Mouse (Mus musculus) limb, embryonic 13.5 days (tissue): ENCODE data around the gene Eml5. TPM values are rescaled to one million over a fixed set of nuclear protein-coding genes. Genes with fewer than 3 reads are reported as not detected.

Source experiments
- ATAC-seq: fragments of 200-750 bp; cut with Nextera tagmentation; 2 replicates; pipeline ENCODE4 v1.8.0; 2017; ENCODE audit warnings: low read depth, moderate number of reproducible peaks, moderate TSS enrichment; ENCODE audit not compliant: low FRiP score
- H3K27ac ChIP-seq: fragments of 300-500 bp; sonication (generic); 2 replicates; pipeline ENCODE4 v1.5.1; 2015; ENCODE audit warnings: inconsistent platforms, mild to moderate bottlenecking, moderate library complexity
- H3K27me3 ChIP-seq: fragments of 300-500 bp; sonication (generic); 2 replicates; pipeline ENCODE4 v1.6.1; 2015; ENCODE audit warnings: mild to moderate bottlenecking, inconsistent platforms
- H3K36me3 ChIP-seq: fragments of 300-500 bp; sonication (generic); 2 replicates; pipeline ENCODE4 v1.6.1; 2015; ENCODE audit warnings: inconsistent platforms, mild to moderate bottlenecking, moderate library complexity
- H3K4me1 ChIP-seq: fragments of 300-500 bp; sonication (generic); 2 replicates; pipeline ENCODE4 v1.6.1; 2015; ENCODE audit warnings: inconsistent platforms
- H3K4me2 ChIP-seq: fragments of 300-500 bp; sonication (generic); replicated peaks from 2 replicates; pipeline ENCODE4 v1.6.1; 2015; ENCODE audit warnings: inconsistent platforms, mild to moderate bottlenecking, moderate library complexity
- H3K4me3 ChIP-seq: fragments of 300-500 bp; sonication (generic); 2 replicates; pipeline ENCODE4 v1.5.1; 2015; ENCODE audit warnings: moderate library complexity, mild to moderate bottlenecking, inconsistent platforms
- H3K9ac ChIP-seq: fragments of 300-500 bp; sonication (generic); 2 replicates; pipeline ENCODE4 v1.6.1; 2015; ENCODE audit warnings: mild to moderate bottlenecking, inconsistent platforms
- H3K9me3 ChIP-seq: fragments of 300-500 bp; sonication (generic); 2 replicates; pipeline ENCODE4 v1.6.1; 2016; ENCODE audit warnings: inconsistent platforms
- WGBS: fragments of 180-500 bp; shearing (Covaris S2); methylation state at CpG from one replicate; pipeline ENCODE4 v1.1.7; 2015; 5-methylcytosine and 5-hydroxymethylcytosine counted together
- polyA plus RNA-seq: library from polyadenylated mRNA; unstranded; fragments of >200 nt; fragmentation: Nextera tagmentation; extraction: Ambion mirVana; gene quantifications from 2 replicates; pipeline ENCODE4 v1.2.1, GENCODE M21; 2015

Eml5 gene
- polyA plus RNA-seq, 1 experiment from 2014 or later = 2.9 TPM

GRCm38 (mm10) chr12:98747380-98747753 lies 153.9 kb downstream of the Eml5 start:
- no peaks in the 10 kb centered on the region for H3K9me3 ChIP-seq
- H3K4me1 ChIP-seq = peaks cover 29% of the 10 kb centered on the region
- H3K27me3 ChIP-seq = no peaks in the 10 kb centered on the region
- H3K27ac ChIP-seq = peak overlapping the region; percentile 87; the same call in 1 of the 2 replicates
- peak overlapping the region; percentile 90 for H3K4me3 ChIP-seq
- peak overlapping the region; percentile 97 for H3K9ac ChIP-seq
- ATAC-seq = peak; percentile 41; the same call in 1 of the 2 replicates
- H3K4me2 ChIP-seq = peak overlapping the region; percentile 75
- H3K36me3 ChIP-seq = 0 out of 2 replicates have a peak, but pooled peaks cover 7% of the 10 kb centered on the region
- 2% methylated on average over 13 of the region's 14 CpGs for WGBS

- H3K9ac ChIP-seq = peak within 1 kb of the TSS; percentile 97
- H3K4me2 ChIP-seq = peak within 1 kb of the TSS; percentile 75
- WGBS = under 1% methylated on average over 72 of the region's 87 CpGs
- peak; percentile 91 for ATAC-seq
- H3K27me3 ChIP-seq = no peaks in the 10 kb centered on the region
- peak within 1 kb of the TSS; percentile 90 for H3K4me3 ChIP-seq
- peaks cover 29% of the 10 kb centered on the region for H3K4me1 ChIP-seq
- 0 out of 2 replicates have a peak, but pooled peaks cover 7% of the 10 kb centered on the region for H3K36me3 ChIP-seq
- H3K27ac ChIP-seq = peak within 1 kb of the TSS; percentile 87
- H3K9me3 ChIP-seq = no peaks in the 10 kb centered on the region
These were observed 154.4 kb downstream of the Eml5 start, which contains the start of gene Zc3h14 for GRCm38 (mm10) chr12:98746746-98747379. Gene Zc3h14, plus strand, starts transcription at chr12:98746964.

- 23% methylated on average over 2 of the region's 2 CpGs for WGBS
- Histone ChIP-seq H3K36me3 (0 out of 2 replicates have a peak, but pooled peaks cover 7% of the 10 kb centered on the region), H3K4me2 (no peak overlapping the region), H3K9ac (no peak overlapping the region), H3K4me3 (no peak overlapping the region), H3K27ac (no peak overlapping the region), H3K27me3 (no peaks in the 10 kb centered on the region), H3K4me1 (peaks cover 29% of the 10 kb centered on the region), H3K9me3 (no peaks in the 10 kb centered on the region)
- ATAC-seq = peak; percentile 7; the same call in 1 of the 2 replicates
These were observed 155.2 kb downstream of the Eml5 start for GRCm38 (mm10) chr12:98746131-98746530.

- Histone ChIP-seq H3K9me3 (no peaks in the 10 kb centered on the region), H3K36me3 (0 out of 2 replicates have a peak, but pooled peaks cover 6% of the 10 kb centered on the region), H3K4me1 (peaks cover 26% of the 10 kb centered on the region), H3K9ac (no peak overlapping the region), H3K4me2 (no peak overlapping the region), H3K27me3 (no peaks in the 10 kb centered on the region), H3K4me3 (no peak overlapping the region), H3K27ac (no peak overlapping the region)
- 52% methylated on average over 4 of the region's 4 CpGs for WGBS
- ATAC-seq = no peak
These were observed 155.7 kb downstream of the Eml5 start for GRCm38 (mm10) chr12:98745626-98746025.

GRCm38 (mm10) chr12:98741011-98741501 lies 160.2 kb downstream of the Eml5 start:
- H3K27me3 ChIP-seq = peaks cover 6% of the 10 kb centered on the region
- no peaks in the 10 kb centered on the region for H3K36me3 ChIP-seq
- no peak for ATAC-seq
- no peaks in the 10 kb centered on the region for H3K9me3 ChIP-seq
- H3K4me1 ChIP-seq = peaks cover 11% of the 10 kb centered on the region
- H3K27ac ChIP-seq = no peak overlapping the region
- no peak overlapping the region for H3K9ac ChIP-seq
- no peak overlapping the region for H3K4me2 ChIP-seq
- 67% methylated on average over 3 of the region's 3 CpGs for WGBS
- no peak overlapping the region for H3K4me3 ChIP-seq

- ATAC-seq = peak; percentile 57
- H3K27ac ChIP-seq = peak overlapping the region; percentile 91
- peak overlapping the region; percentile 93 for H3K9ac ChIP-seq
- H3K27me3 ChIP-seq = peaks cover 8% of the 10 kb centered on the region
- no peaks in the 10 kb centered on the region for H3K36me3 ChIP-seq
- peaks cover 28% of the 10 kb centered on the region for H3K4me1 ChIP-seq
- H3K4me2 ChIP-seq = peak overlapping the region; percentile 80
- WGBS = 13% methylated on average over 7 of the region's 7 CpGs
- peak overlapping the region; percentile 79 for H3K4me3 ChIP-seq
- no peaks in the 10 kb centered on the region for H3K9me3 ChIP-seq
These were observed 163.4 kb downstream of the Eml5 start for GRCm38 (mm10) chr12:98737801-98738350.

- no peaks in the 10 kb centered on the region for H3K9me3 ChIP-seq
- H3K9ac ChIP-seq = peak within 1 kb of the TSS; percentile 93
- WGBS = under 1% methylated on average over 75 of the region's 75 CpGs
- peaks cover 29% of the 10 kb centered on the region for H3K4me1 ChIP-seq
- peaks cover 8% of the 10 kb centered on the region for H3K27me3 ChIP-seq
- H3K27ac ChIP-seq = peak within 1 kb of the TSS; percentile 91
- no peaks in the 10 kb centered on the region for H3K36me3 ChIP-seq
- peak within 1 kb of the TSS; percentile 80 for H3K4me2 ChIP-seq
- H3K4me3 ChIP-seq = peak within 1 kb of the TSS; percentile 79
- ATAC-seq = peak; percentile 68
These were observed 164.1 kb downstream of the Eml5 start, which contains the start of gene Ptpn21 for GRCm38 (mm10) chr12:98736951-98737800. Gene Ptpn21, minus strand, starts transcription at chr12:98737405.

Other genes with a start within 250 kb of the Eml5 start
- gene Ptpn21, start 164.1 kb downstream of the Eml5 start, polyA plus RNA-seq = 6.1 and 7.6 TPM in 2 replicates
- 129 and 136 TPM in 2 replicates for gene Zc3h14, start 154.5 kb downstream of the Eml5 start, polyA plus RNA-seq
- gene Ttc8, start 19.1 kb upstream of the Eml5 start, polyA plus RNA-seq = 35.8 and 36.7 TPM in 2 replicates